Mouse (Mus musculus) lung, adult 2 months (tissue): ENCODE measurements around the gene Trak2. TPM values are rescaled to one million over a fixed set of nuclear protein-coding genes. Genes with fewer than 3 reads are reported as not detected.

ENCODE experiments used
- DNase-seq: peaks from one replicate; pipeline ENCODE4 v3.0.0; 2022
- H3K4me1 ChIP-seq: fragments of 200-500 bp; 2 replicates; pipeline ENCODE4 v1.6.1; 2011; ENCODE audit warnings: low read length; ENCODE audit not compliant: control insufficient read depth, insufficient read depth
- H3K4me3 ChIP-seq: fragments of 200-500 bp; replicated peaks from 2 replicates; pipeline ENCODE3; 2011; ENCODE audit warnings: low read depth, mild to moderate bottlenecking, control low read depth, low read length; ENCODE audit errors: extremely low read depth
- CTCF ChIP-seq: fragments of 200-500 bp; IDR thresholded peaks from 2 replicates; pipeline ENCODE4 v1.5.1; 2011; ENCODE audit warnings: mild to moderate bottlenecking, low read length, control low read depth; ENCODE audit not compliant: insufficient read depth
- POLR2A ChIP-seq: fragments of 200-500 bp; IDR thresholded peaks from 2 replicates; pipeline ENCODE4 v1.6.1; 2011; ENCODE audit warnings: low read depth, mild to moderate bottlenecking, control low read depth, low read length, borderline replicate concordance; ENCODE audit errors: extremely low read depth
- WGBS: fragments of 180-500 bp; shearing (Covaris S2); methylation state at CpG from one replicate; pipeline ENCODE4 v1.1.7; 2018; 5-methylcytosine and 5-hydroxymethylcytosine counted together
- polyA plus RNA-seq: library from polyadenylated mRNA; depleted of rRNA; stranded (reverse); fragments of >200 nt; gene quantifications from 2 replicates; pipeline ENCODE4 v1.2.3, GENCODE M21; 2012

The Trak2 gene
- polyA plus RNA-seq, 1 experiment: 39.2 TPM

GRCm38 (mm10) chr1:58955716-58956115 is 17.5 kb downstream of the Trak2 start:
- H3K4me1 ChIP-seq: peaks cover 25% of the 10 kb centered on the region
- no peak for DNase-seq
- WGBS: 63% methylated on average over 3 of the region's 3 CpGs
- H3K4me3 ChIP-seq: no peak overlapping the region
- TF ChIP-seq POLR2A: no peak
- TF ChIP-seq CTCF: no peak

- Histone ChIP-seq H3K4me1 (peaks cover 25% of the 10 kb centered on the region), H3K4me3 (no peak overlapping the region)
- 73% methylated on average over 8 of the region's 8 CpGs for WGBS
- TF ChIP-seq CTCF: no peak
- no peak for TF ChIP-seq POLR2A
- DNase-seq: no peak
These were observed 18.4 kb downstream of the Trak2 start for GRCm38 (mm10) chr1:58954578-58955410.

GRCm38 (mm10) chr1:58953686-58954434 is 19.4 kb downstream of the Trak2 start:
- TF ChIP-seq POLR2A (no peak), CTCF (no peak)
- H3K4me3 ChIP-seq: no peak overlapping the region
- 54% methylated on average over 9 of the region's 9 CpGs for WGBS
- peaks cover 25% of the 10 kb centered on the region for H3K4me1 ChIP-seq
- no peak for DNase-seq

GRCm38 (mm10) chr1:58952997-58953396 is 20.2 kb downstream of the Trak2 start:
- TF ChIP-seq CTCF: no peak
- no peak for TF ChIP-seq POLR2A
- H3K4me3 ChIP-seq: no peak overlapping the region
- H3K4me1 ChIP-seq: peaks cover 22% of the 10 kb centered on the region
- 59% methylated on average over 4 of the region's 4 CpGs for WGBS
- DNase-seq: no peak

- WGBS: 94% methylated on average over 5 of the region's 5 CpGs
- H3K4me3 ChIP-seq: no peak overlapping the region
- no peak for DNase-seq
- H3K4me1 ChIP-seq: peaks cover 22% of the 10 kb centered on the region
- no peak for TF ChIP-seq CTCF
- TF ChIP-seq POLR2A: no peak
These were observed 20.7 kb downstream of the Trak2 start for GRCm38 (mm10) chr1:58952526-58952925.

GRCm38 (mm10) chr1:58951841-58952240 is 21.4 kb downstream of the Trak2 start:
- WGBS: 70% methylated on average over 4 of the region's 4 CpGs
- no peak for TF ChIP-seq CTCF
- H3K4me1 ChIP-seq: peaks cover 17% of the 10 kb centered on the region
- no peak overlapping the region for H3K4me3 ChIP-seq
- no peak for DNase-seq

- no peak for TF ChIP-seq POLR2A
- TF ChIP-seq CTCF: no peak
- Histone ChIP-seq H3K4me1 (peaks cover 15% of the 10 kb centered on the region), H3K4me3 (no peak overlapping the region)
- WGBS: 24% methylated on average over 8 of the region's 8 CpGs
- peak; percentile 41 for DNase-seq
These were observed 22.2 kb downstream of the Trak2 start for GRCm38 (mm10) chr1:58950899-58951648.

- Histone ChIP-seq H3K4me3 (no peak overlapping the region), H3K4me1 (peaks cover 12% of the 10 kb centered on the region)
- WGBS: 77% methylated on average over 6 of the region's 6 CpGs
- no peak for DNase-seq
- TF ChIP-seq POLR2A (no peak), CTCF (no peak)
These were observed 23.6 kb downstream of the Trak2 start for GRCm38 (mm10) chr1:58949561-58950106.

GRCm38 (mm10) chr1:58946718-58947117 is 26.5 kb downstream of the Trak2 start:
- 87% methylated on average over 9 of the region's 9 CpGs for WGBS

More at GRCm38 (mm10) chr1:58946718-58947117, 26.5 kb downstream of the Trak2 start:
- DNase-seq: no peak
- H3K4me3 ChIP-seq: no peak overlapping the region
- TF ChIP-seq POLR2A (no peak), CTCF (no peak)
- H3K4me1 ChIP-seq: peaks cover 4% of the 10 kb centered on the region
